Mouse (Mus musculus): ENCODE results near the gene Unc45a.
"Not testable (repeated sequence)": the region's sequence is repeated elsewhere in the genome, so short reads cannot be mapped to it uniquely, and the experiment has no call there.

The Unc45a gene

GRCm38 (mm10) chr7:80325292-80325868 lies 15.4 kb downstream of the Unc45a start:
- DNase-seq (ENCODE audit: low read depth, low spot score): no peak

- DNase-seq (ENCODE audit: low read depth, low spot score): not testable (repeated sequence)
These were observed 16.0 kb downstream of the Unc45a start for GRCm38 (mm10) chr7:80324816-80325119.

DNA sequence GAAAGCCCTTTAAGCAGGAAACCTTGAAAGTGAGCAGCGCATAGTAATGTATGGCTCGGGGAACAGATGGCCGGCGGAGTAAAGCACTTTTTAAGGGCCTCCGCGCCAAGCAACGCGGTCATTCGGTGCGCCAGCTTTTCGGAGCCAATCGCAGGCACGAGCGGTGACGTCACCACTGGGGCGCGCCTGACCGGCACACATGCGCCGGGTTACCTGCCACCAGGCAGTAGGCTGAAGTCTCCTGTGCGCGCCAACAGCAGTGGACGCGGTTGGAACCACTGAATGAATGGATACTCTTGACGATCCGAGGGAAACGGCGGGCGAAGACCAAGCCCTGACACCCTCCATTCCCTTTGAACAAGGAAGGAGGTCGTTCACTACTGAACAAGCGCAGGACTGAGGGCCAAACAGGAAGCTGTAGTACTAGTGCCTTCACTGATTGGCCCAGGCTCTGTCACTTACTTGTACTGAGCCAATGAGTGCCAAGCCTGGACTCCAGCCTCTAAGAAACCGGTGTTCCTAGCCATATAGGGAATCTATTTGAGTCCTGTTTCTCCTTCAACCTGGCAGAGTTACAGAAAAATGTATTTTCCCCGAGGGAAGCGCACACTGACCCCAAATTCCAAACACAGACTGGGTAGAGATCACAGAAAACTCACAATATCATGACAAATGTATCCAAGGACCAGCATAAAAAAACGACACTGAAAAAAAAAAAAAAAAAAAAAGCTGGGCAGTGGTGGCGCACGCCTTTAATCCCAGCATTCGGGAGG lies 16.6 kb downstream of the Unc45a start, which contains the start of gene Rccd1:
Gene Rccd1, minus strand, starts transcription at position 412 of the 773 bp plus-strand sequence.
- DNase-seq (ENCODE audit: low read depth, low spot score): peak; percentile 97

- no peak for DNase-seq (ENCODE audit: low read depth, low spot score)
These were observed 17.5 kb downstream of the Unc45a start for GRCm38 (mm10) chr7:80323336-80323735.

DNA sequence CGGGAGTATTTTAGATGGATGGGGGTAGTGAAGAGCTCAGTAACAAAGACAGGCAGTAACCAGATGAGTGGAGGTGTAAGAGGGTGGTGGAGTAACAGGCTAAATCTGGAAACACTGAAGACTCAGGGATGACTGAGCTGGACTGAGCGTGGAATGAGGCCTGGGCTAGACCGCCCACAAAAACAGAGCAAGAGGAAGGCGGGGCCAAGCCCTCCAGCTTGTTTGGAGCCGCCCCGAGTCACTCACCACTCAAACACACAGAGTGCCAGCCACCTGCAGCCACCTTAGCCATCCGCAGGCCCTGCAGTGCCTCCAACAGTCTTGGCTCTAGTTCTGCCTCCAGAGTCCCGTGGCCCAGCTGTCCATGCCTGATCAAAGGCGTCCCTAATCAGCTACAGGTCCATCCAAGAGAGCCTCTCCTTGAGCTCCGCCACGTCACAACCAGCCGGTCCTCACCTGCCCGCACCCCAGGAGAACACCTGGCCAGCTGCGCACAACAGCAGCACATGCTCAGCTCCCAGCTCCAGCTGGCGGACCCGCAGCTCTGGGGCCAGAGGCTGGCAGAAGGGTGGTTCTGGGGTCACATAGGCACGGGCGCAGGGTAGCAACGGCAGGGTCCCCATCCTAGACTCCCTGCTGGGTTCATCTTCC lies 20.8 kb downstream of the Unc45a start:
- DNase-seq (ENCODE audit: low read depth, low spot score): no peak

DNA sequence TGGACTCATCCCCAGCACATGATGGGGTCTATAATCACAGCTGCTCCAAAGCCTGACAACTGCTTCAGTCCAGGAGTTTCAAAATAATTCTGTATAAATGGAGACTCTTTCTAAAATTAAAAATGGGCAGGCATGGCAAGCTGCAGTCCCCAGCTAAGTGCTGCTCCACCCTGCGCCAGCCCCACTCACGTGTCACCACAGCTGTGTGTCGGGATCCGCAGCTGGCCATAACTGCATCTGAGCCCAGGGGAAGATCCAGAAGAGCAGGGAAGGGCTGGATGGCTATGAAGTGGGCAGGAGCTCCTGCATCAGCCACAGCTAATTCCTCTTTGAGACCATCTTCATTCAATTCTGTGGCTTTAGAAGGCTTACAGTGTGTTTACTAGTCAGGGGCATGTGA lies 22.1 kb downstream of the Unc45a start:
- DNase-seq (ENCODE audit: low read depth, low spot score): no peak

DNA sequence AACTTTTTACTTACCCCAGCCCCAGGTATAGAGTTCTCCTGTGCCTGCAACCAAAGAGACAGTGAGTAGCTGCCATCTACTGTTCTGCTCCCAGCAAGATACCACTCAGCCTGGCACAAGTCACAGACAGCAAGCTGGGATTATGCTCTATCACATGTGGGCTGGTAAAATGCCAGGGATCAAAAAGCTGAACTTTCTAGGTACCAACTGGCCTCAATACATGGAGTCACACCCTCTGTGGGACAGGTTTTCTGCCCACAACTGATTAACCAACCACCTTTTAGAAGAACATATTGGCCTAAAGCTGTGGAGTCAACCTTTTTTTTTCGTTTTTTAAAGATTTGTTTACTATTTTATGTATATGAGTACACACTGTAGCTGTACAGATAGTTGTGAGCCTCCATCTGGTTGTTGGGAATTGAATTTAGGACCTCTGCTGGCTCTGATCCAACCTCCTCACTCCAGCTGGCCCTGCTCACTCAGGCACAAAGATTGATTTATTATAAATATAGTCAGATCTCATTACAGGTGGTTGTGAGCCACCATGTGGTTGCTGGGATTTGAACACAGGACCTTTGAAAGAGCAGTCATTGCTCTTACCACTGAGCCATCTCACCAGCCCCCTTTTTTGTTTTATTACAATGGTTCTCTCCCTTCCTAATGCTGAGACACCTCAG lies 23.2 kb downstream of the Unc45a start:
- no peak for DNase-seq (ENCODE audit: low read depth, low spot score)

- no peak for DNase-seq (ENCODE audit: low read depth, low spot score)
These were observed 25.1 kb downstream of the Unc45a start for GRCm38 (mm10) chr7:80315733-80316132.

- DNase-seq (ENCODE audit: low read depth, low spot score): no peak
These were observed 30.0 kb downstream of the Unc45a start for GRCm38 (mm10) chr7:80310771-80311170.

- DNase-seq (ENCODE audit: low read depth, low spot score): no peak
These were observed 33.0 kb downstream of the Unc45a start for GRCm38 (mm10) chr7:80307766-80308165.

DNA sequence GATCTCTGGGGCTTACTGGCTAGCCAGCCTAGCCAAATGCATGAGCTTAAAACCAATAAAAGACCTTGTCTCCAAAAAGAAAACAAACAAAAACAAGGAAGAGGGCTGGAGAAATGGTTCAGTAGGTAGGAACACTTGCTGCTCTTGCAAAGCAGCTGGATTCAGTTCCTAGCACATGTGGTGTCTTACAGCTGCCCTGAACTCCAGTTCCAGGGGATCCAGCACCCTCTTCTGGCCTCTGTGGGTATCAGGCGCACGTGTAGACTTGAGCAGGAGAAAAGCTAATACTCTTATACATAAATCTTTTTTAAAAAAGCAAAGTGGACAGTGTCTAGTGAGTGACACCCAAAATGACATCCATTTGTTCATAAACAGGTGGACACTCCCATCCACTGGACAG lies 39.3 kb downstream of the Unc45a start:
- no peak for DNase-seq (ENCODE audit: low read depth, low spot score)

DNA sequence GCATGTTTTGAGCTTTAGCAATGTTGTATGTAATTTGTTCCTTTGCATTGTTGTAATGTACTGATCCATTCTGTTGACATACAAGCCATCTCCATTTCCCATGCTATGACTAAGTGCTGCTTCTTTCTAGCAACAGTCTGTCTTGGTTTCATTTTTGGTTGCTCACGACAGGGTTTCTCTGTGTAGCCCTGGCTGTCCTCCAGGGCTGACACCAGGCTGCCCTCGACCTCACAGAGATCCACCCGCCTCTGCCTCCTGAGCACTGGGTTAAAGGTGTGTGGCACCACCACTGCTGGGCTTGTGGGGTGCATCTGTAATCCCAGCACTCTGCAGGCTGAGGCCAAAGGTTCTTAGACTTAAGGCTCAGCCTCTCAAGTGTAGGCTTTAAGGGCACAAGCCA lies 41.2 kb downstream of the Unc45a start:
- DNase-seq (ENCODE audit: low read depth, low spot score): no peak

DNA sequence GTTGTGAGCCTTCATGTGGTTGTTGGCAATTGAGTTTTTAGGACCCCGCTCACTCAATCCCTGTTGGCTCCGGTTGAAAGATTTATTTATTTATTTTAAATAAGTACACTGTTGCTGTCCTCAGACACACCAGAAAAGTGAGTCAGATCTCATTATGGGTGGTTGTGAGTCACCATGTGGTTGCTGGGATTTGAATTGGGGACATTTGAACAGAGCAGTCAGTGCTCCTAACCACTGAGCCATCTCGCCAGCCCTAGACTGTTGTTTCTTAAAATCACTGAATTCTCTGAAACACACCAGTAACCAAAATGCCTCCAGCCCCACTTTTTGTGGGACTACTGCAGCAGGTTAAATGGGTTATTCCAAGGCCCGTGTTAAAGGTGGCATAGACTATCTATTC lies 42.1 kb downstream of the Unc45a start:
- no peak for DNase-seq (ENCODE audit: low read depth, low spot score)

DNA sequence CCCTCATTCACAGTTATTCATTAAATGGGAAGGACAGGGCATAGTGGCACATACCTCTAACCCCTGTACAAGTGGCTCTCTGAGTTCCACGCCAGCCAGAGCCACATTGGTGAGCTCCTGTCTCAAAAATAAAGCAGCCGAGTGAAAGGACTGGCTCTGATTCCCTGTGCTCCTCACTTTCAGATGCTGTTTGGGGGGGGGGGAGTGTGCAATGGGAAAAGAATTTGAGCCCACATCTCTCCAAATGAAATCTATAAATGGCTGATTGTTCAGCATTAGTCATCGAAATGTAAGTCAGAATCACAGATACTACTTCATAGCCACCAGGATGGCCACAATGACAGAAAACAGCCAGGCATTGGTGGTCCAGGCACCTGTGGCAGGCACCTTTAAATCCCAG lies 43.8 kb downstream of the Unc45a start:
- no peak for DNase-seq (ENCODE audit: low read depth, low spot score)

DNA sequence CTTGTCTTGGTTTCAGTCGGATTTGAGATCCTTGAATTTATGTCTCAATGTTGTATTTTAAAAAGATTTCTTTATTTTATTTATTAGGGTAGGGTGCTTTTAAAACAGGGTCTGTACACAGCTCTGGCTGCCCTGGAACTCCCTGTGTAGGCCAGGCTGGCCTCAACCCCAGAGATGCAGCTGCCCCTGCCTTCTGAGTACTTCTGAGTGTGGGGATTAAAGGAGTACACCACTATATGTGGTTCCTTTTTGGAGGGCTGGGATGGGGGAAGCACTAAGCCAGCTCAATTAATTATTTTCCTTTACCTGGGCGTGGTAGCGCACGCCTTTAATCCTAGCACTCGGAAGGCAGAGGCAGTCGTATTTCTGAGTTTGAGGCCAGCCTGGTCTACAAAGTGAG lies 44.3 kb downstream of the Unc45a start:
- DNase-seq (ENCODE audit: low read depth, low spot score): no peak

GRCm38 (mm10) chr7:80294764-80295648 lies 45.8 kb downstream of the Unc45a start:
- no peak for DNase-seq (ENCODE audit: low read depth, low spot score)

DNA sequence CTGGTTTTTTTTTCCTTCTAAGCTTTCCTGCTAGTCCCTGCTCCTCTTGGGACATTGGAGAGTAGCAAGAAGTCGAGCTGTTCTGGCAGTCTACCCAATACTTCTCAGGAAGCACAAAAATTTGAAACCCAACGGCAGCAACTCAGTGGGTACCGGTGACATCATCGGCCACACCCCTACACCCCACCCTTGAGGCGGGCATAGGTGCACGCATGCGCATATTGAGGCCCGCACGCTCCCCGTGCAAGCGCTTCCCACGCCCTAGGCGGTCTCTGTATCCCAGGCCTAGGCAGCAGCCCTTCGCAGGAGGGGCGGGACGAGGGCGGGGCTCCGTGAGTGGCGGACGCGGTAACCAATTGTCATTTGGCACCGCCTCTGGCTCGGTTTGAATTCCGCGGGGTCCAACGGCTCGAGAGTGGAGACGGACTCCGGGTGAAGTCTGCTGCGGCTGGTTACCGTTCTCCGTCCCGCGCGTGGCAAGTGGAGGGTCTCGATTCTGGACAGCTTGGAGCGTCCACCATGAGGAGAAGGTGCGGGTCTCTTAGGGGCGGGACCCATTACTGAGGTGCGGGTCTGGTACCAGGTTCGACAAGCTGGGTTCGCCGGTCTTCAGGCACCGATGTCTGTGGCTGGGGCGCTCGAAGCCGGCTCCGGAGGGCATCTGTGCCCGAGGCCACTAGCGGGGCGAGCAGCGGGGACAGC lies 46.6 kb downstream of the Unc45a start, which contains the start of gene Prc1:
Gene Prc1, plus strand, starts transcription at position 389 of the 702 bp plus-strand sequence.
- DNase-seq (ENCODE audit: low read depth, low spot score): peak; percentile 99

GRCm38 (mm10) chr7:80287736-80288135 lies 53.1 kb downstream of the Unc45a start:
- DNase-seq (ENCODE audit: low read depth, low spot score): no peak

GRCm38 (mm10) chr7:80285725-80286124 lies 55.1 kb downstream of the Unc45a start:
- DNase-seq (ENCODE audit: low read depth, low spot score): no peak

DNA sequence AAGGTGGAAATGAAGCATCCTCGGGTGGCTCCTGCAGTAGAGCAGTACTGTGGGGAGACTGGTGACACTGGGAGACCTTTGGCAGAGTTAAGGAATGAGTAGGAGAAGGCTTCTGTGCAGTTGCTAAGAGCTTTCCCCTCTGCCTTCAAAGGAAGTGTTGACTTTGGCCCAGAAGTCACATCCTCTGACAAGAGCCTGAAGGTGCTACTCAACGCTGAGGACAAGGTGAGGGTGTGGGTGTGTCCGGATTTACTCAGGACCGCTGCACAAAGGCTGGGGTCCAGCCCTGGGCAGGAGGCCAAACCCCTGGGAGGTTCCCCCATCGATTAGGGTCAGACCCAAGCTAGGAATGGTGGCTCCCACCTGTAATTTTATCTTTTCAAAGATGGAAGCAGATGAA lies 56.4 kb downstream of the Unc45a start:
- no peak for DNase-seq (ENCODE audit: low read depth, low spot score)
